Mouse (Mus musculus) liver, embryonic 16.5 days (tissue): ENCODE measurements around the gene Gpld1. TPM values are rescaled to one million over a fixed set of nuclear protein-coding genes. Genes with fewer than 3 reads are reported as not detected.

Experiments used
- ATAC-seq: fragments of 200-750 bp; cut with Nextera tagmentation; 2 replicates; pipeline ENCODE4 v1.8.0; 2017; ENCODE audit warnings: low read depth, mild to moderate bottlenecking, moderate number of reproducible peaks, moderate library complexity
- H3K27ac ChIP-seq: fragments of 300-500 bp; sonication (generic); 2 replicates; pipeline ENCODE4 v1.5.1; 2014; ENCODE audit warnings: mild to moderate bottlenecking, low read length
- H3K27me3 ChIP-seq: fragments of 300-500 bp; sonication (generic); 2 replicates; pipeline ENCODE4 v1.6.1; 2014; ENCODE audit warnings: low read depth, low read length, mixed read lengths; ENCODE audit not compliant: control insufficient read depth, insufficient read depth
- H3K36me3 ChIP-seq: fragments of 300-500 bp; sonication (generic); 2 replicates; pipeline ENCODE4 v1.6.1; 2014; ENCODE audit warnings: mild to moderate bottlenecking; ENCODE audit not compliant: control insufficient read depth, insufficient read depth
- H3K4me1 ChIP-seq: fragments of 300-500 bp; sonication (generic); 2 replicates; pipeline ENCODE4 v1.6.1; 2014; ENCODE audit warnings: low read depth, low read length, mixed read lengths; ENCODE audit not compliant: control insufficient read depth
- H3K4me2 ChIP-seq: fragments of 300-500 bp; sonication (generic); 2 replicates; pipeline ENCODE4 v1.6.1; 2014; ENCODE audit warnings: low read depth, low read length, mixed read lengths
- H3K4me3 ChIP-seq: fragments of 300-500 bp; sonication (generic); 2 replicates; pipeline ENCODE4 v1.5.1; 2014; ENCODE audit warnings: low read depth, mild to moderate bottlenecking, low read length
- H3K9ac ChIP-seq: fragments of 300-500 bp; sonication (generic); 2 replicates; pipeline ENCODE4 v1.6.1; 2014; ENCODE audit warnings: low read depth, low read length
- H3K9me3 ChIP-seq: fragments of 300-500 bp; sonication (generic); replicated peaks from 2 replicates; pipeline ENCODE4 v1.6.1; 2016; ENCODE audit warnings: low read length; ENCODE audit not compliant: control insufficient read depth
- WGBS: fragments of 180-500 bp; shearing (Covaris S2); extraction: QIAGEN DNeasy Blood & Tissue Kit; methylation state at CpG from one replicate; pipeline ENCODE4 v1.1.7; 2014; ENCODE audit not compliant: insufficient replicate concordance; 5-methylcytosine and 5-hydroxymethylcytosine counted together
- polyA plus RNA-seq: library from polyadenylated mRNA; unstranded; fragments of >200 nt; fragmentation: Nextera tagmentation; extraction: Ambion mirVana; gene quantifications from 2 replicates; pipeline ENCODE4 v1.2.1, GENCODE M21; 2015

Gene Gpld1
- polyA plus RNA-seq, result 20.5 and 24.5 TPM in 2 replicates

GRCm38 (mm10) chr13:24942512-24943282 is at the start of gene Gpld1:
TSS of gene Gpld1 (plus strand) at chr13:24943152.
- Histone ChIP-seq H3K4me2 (peak within 1 kb of the TSS; percentile 46), H3K4me1 (no peaks in the 10 kb centered on the region), H3K36me3 (no peaks in the 10 kb centered on the region), H3K27ac (peak within 1 kb of the TSS; percentile 75), H3K9ac (peak within 1 kb of the TSS; percentile 24; the same call in 1 of the 2 replicates), H3K4me3 (peak within 1 kb of the TSS; percentile 35), H3K9me3 (no peaks in the 10 kb centered on the region), H3K27me3 (peaks cover 11% of the 10 kb centered on the region)
- ATAC-seq, result peak; percentile 42; the same call in 1 of the 2 replicates
- WGBS, result 44% methylated on average over 17 of the region's 17 CpGs

DNA sequence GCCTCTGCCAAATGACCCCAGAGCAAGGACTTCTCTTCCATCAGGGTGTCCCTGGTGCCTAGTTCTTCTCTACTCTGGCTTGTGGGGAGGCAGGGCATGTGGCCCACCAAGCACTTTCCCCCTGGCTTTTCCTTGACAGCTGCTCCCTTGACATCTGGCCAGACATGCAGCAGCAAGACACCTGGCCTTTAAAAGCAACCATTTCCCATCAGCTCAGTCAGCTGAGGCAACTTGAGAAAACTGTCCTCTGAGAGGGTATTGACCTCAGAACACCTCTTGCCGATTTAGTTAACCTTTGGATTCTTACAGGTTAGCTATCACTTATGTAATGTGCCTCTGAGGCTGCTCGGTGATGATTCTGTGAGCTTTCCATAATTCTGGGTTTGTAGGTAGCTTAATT is 49.1 kb upstream of the Gpld1 start:
- H3K9me3 ChIP-seq, result no peaks in the 10 kb centered on the region
- H3K9ac ChIP-seq, result no peak overlapping the region
- ATAC-seq, result no peak
- no peak overlapping the region for H3K4me3 ChIP-seq
- no peaks in the 10 kb centered on the region for H3K36me3 ChIP-seq
- no peaks in the 10 kb centered on the region for H3K27me3 ChIP-seq
- no peak overlapping the region for H3K27ac ChIP-seq
- WGBS, result 44% methylated on average over 2 of the region's 2 CpGs
- no peaks in the 10 kb centered on the region for H3K4me1 ChIP-seq
- H3K4me2 ChIP-seq, result no peak overlapping the region

GRCm38 (mm10) chr13:24901916-24902315 is 41.0 kb upstream of the Gpld1 start:
- H3K4me3 ChIP-seq, result no peak overlapping the region
- H3K36me3 ChIP-seq, result no peaks in the 10 kb centered on the region
- no peak overlapping the region for H3K9ac ChIP-seq
- ATAC-seq, result no peak
- no peaks in the 10 kb centered on the region for H3K27me3 ChIP-seq
- no peaks in the 10 kb centered on the region for H3K4me1 ChIP-seq
- 59% methylated on average over 2 of the region's 2 CpGs for WGBS
- H3K4me2 ChIP-seq, result no peak overlapping the region
- H3K9me3 ChIP-seq, result no peaks in the 10 kb centered on the region
- no peak overlapping the region for H3K27ac ChIP-seq

GRCm38 (mm10) chr13:24903412-24903811 is 39.5 kb upstream of the Gpld1 start:
- H3K9me3 ChIP-seq, result no peaks in the 10 kb centered on the region
- no peak for ATAC-seq
- H3K27me3 ChIP-seq, result no peaks in the 10 kb centered on the region
- H3K4me3 ChIP-seq, result no peak overlapping the region
- H3K4me2 ChIP-seq, result no peak overlapping the region
- no peak overlapping the region for H3K9ac ChIP-seq
- H3K4me1 ChIP-seq, result no peaks in the 10 kb centered on the region
- 61% methylated on average over 6 of the region's 6 CpGs for WGBS
- no peaks in the 10 kb centered on the region for H3K36me3 ChIP-seq
- H3K27ac ChIP-seq, result no peak overlapping the region

GRCm38 (mm10) chr13:24905422-24905821 is 37.5 kb upstream of the Gpld1 start:
- Histone ChIP-seq H3K9ac (no peak overlapping the region), H3K4me3 (no peak overlapping the region), H3K27ac (no peak overlapping the region), H3K9me3 (no peaks in the 10 kb centered on the region), H3K27me3 (no peaks in the 10 kb centered on the region), H3K4me2 (no peak overlapping the region), H3K36me3 (no peaks in the 10 kb centered on the region), H3K4me1 (no peaks in the 10 kb centered on the region)
- ATAC-seq, result no peak
- WGBS, result 71% methylated on average over 12 of the region's 12 CpGs

- H3K27me3 ChIP-seq, result no peaks in the 10 kb centered on the region
- ATAC-seq, result no peak
- H3K9ac ChIP-seq, result no peak overlapping the region
- no peak overlapping the region for H3K27ac ChIP-seq
- H3K4me3 ChIP-seq, result no peak overlapping the region
- no peaks in the 10 kb centered on the region for H3K9me3 ChIP-seq
- no peaks in the 10 kb centered on the region for H3K36me3 ChIP-seq
- H3K4me1 ChIP-seq, result no peaks in the 10 kb centered on the region
- no peak overlapping the region for H3K4me2 ChIP-seq
- 63% methylated on average over 11 of the region's 11 CpGs for WGBS
Observed at GRCm38 (mm10) chr13:24906831-24907570, 36.0 kb upstream of the Gpld1 start.

- Histone ChIP-seq H3K4me1 (no peaks in the 10 kb centered on the region), H3K27me3 (no peaks in the 10 kb centered on the region), H3K9ac (no peak overlapping the region), H3K36me3 (no peaks in the 10 kb centered on the region), H3K9me3 (no peaks in the 10 kb centered on the region), H3K4me2 (no peak overlapping the region), H3K4me3 (no peak overlapping the region), H3K27ac (no peak overlapping the region)
- WGBS, result 79% methylated on average over 1 of the region's 1 CpGs
- no peak for ATAC-seq
Observed at GRCm38 (mm10) chr13:24909112-24909511, 33.8 kb upstream of the Gpld1 start.

GRCm38 (mm10) chr13:24913576-24913975 is 29.4 kb upstream of the Gpld1 start:
- Histone ChIP-seq H3K4me2 (no peak overlapping the region), H3K9ac (no peak overlapping the region), H3K27ac (no peak overlapping the region), H3K36me3 (no peaks in the 10 kb centered on the region), H3K4me1 (no peaks in the 10 kb centered on the region), H3K4me3 (no peak overlapping the region), H3K27me3 (no peaks in the 10 kb centered on the region), H3K9me3 (no peaks in the 10 kb centered on the region)
- ATAC-seq, result no peak
- 76% methylated on average over 7 of the region's 7 CpGs for WGBS

DNA sequence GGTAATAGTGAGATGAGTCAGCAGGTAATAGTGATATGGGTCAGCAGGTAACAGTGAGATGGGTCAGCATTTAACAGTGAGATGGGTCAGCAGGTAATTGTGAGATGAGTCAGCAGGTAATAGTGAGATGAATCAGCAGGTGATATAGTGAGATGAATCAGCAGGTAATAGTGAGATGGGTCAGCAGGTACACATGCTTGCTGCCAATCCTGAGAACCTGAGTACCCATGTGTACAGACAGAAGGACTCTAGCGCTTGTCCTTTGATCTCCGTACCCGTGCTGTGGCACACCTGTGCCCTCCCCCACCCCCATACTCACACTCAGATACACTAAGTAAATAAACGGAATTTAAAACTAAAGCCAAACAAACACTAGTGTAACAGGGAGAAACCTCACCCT is 28.0 kb upstream of the Gpld1 start:
- Histone ChIP-seq H3K9ac (no peak overlapping the region), H3K4me3 (no peak overlapping the region), H3K4me2 (no peak overlapping the region), H3K9me3 (no peaks in the 10 kb centered on the region), H3K4me1 (no peaks in the 10 kb centered on the region), H3K27ac (no peak overlapping the region), H3K36me3 (no peaks in the 10 kb centered on the region), H3K27me3 (no peaks in the 10 kb centered on the region)
- WGBS, result 64% methylated on average over 4 of the region's 4 CpGs
- ATAC-seq, result no peak
